Comparison of ENCODE assay signal across 8 mouse cellular contexts in the genomic region with DNA sequence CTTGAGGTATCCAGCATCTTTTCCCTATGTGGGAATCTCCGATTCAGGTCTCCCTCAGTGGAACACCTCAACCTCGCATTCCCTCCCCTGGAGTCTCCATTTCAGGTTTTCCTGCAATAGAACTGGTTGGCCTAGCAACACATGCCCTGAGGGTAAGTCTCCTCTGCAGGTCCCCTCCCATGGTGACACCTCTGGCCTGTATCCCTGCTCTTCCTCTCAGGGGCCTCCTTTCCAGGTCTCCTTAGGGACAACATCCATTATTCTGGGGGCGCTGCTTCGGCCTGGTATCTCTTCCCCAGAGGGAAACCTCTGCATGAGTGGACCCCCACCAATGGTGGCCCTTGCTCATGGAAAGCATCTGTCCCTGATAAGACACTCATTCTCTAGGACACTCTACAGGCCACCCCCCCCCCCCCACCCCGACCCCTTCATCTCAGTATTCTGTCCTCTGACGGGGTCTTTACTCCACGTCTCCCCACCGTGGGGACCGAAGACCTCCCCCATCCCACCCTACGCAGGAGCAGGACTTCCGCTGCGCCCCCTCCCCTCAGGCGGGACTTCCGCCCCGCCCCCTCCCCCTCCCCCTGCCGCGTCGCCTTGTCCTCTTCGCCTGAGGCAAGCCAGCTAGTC. TPM values are rescaled to one million over a fixed set of nuclear protein-coding genes. Genes with fewer than 3 reads are reported as not detected.
A peak's percentile ranks its signal among the peaks of the same experiment; 100 is the strongest.
DNase-seq lines count a peak whose midpoint lies in the region; ATAC-seq and TF ChIP-seq lines count a peak whose summit lies in the region.

Gene Atxn10, plus strand, starts transcription at position 575 of the 630 bp plus-strand sequence.

- 0 out of 2 replicates have a peak, but pooled peaks have one; percentile 26 for ATAC-seq in cerebellum, adult (ENCODE audit: insufficient number of reproducible peaks, low FRiP score, low TSS enrichment)

- H3K79me2 ChIP-seq in C2C12 (ENCODE audit: control insufficient read depth, insufficient read depth) (peaks cover 46% of the 10 kb centered on the region), macrophage (ENCODE audit: inconsistent target) (peaks cover 40% of the 10 kb centered on the region)

- TF ChIP-seq CTCF in C2C12 (IDR thresholded peaks at IDR 0.05; ENCODE audit: control insufficient read depth, insufficient read depth, insufficient read length): no peak

- no peak for DNase-seq in cerebellum, postnatal 10 days
- DNase-seq in cerebellum, adult 11 months: peak; percentile 32
- DNase-seq in gastrocnemius, postnatal 10 days: no peak
- peak; percentile 27 for DNase-seq in induced T-regulatory cell, adult 2 months (ENCODE audit: low read depth)
- no peak for DNase-seq in c-Kit-positive CD71-positive TER-119-positive erythroid progenitor cells, embryonic 14.5 days (ENCODE audit: low spot score)

- no peaks in the 10 kb centered on the region for H3K27me3 ChIP-seq in C2C12 (ENCODE audit: control insufficient read depth, insufficient read depth, insufficient read length)

- 28% methylated on average over 13 of the region's 19 CpGs for WGBS in macrophage (ENCODE audit: missing documents)

- H3K4me3 ChIP-seq in C2C12 (ENCODE audit: insufficient read depth, poor library complexity, severe bottlenecking): peak within 1 kb of the TSS; percentile 93
- H3K4me3 ChIP-seq in macrophage (ENCODE audit: inconsistent target): peak within 1 kb of the TSS; percentile 52

- peaks cover 41% of the 10 kb centered on the region for H3K79me3 ChIP-seq in C2C12 (ENCODE audit: low read depth)

- H3K36me3 ChIP-seq in C2C12 (ENCODE audit: control insufficient read depth, insufficient read depth) (no peaks in the 10 kb centered on the region), macrophage (ENCODE audit: inconsistent target) (no peaks in the 10 kb centered on the region)

- H3ac ChIP-seq in C2C12 (ENCODE audit: control insufficient read depth, insufficient read length, low read depth): peak within 1 kb of the TSS; percentile 83

- peak within 1 kb of the TSS; percentile 59 for H3K27ac ChIP-seq in macrophage

TF ChIP-seq in C2C12, 6 proteins besides CTCF, POLR2A, EP300 and RAD21:
- TF ChIP-seq CEBPB (IDR thresholded peaks at IDR 0.05; ENCODE audit: low read depth): no peak
- TF ChIP-seq MAX (IDR thresholded peaks at IDR 0.05): no peak
- no peak for TF ChIP-seq MYOG (IDR thresholded peaks at IDR 0.05; ENCODE audit: control insufficient read depth, extremely low read depth, insufficient read length)
- TF ChIP-seq FOSL1 (IDR thresholded peaks at IDR 0.05; ENCODE audit: insufficient read depth, low read length, poor library complexity, severe bottlenecking): no peak
- no peak for TF ChIP-seq MYOD1 (IDR thresholded peaks at IDR 0.05; ENCODE audit: control insufficient read depth, insufficient read length, low read depth)
- TF ChIP-seq USF1 (IDR thresholded peaks at IDR 0.05; ENCODE audit: low read depth): no peak
TF ChIP-seq in C2C12: peak in this region for 0.

RNA-seq across cellular contexts. Expression of gene Atxn10, which starts in this region (rescaled TPM):
- polyA plus RNA-seq in C2C12 (2012; fragmentation: generic; extraction: Trizol) (149 TPM), macrophage (2018) (72.4 to 117 TPM (median 107 TPM) in 3 replicates)
- 10 to 100 TPM; 69.7 to 78.9 TPM for total RNA-seq in gastrocnemius, postnatal 10 days (2021)
- total RNA-seq in macrophage (2018; cell fraction: chromatin; rRNA removed): 10 to 100 TPM; 12.7 to 81.7 (median 48.5) TPM
- 100 to 1,000 TPM in 1 of 26 experiments, 10 to 100 TPM in 25; 49.9 to 101 (median 72.3) TPM for total RNA-seq in macrophage (2018; cell fraction: cytosol; rRNA removed)
- 10 to 100 TPM; 21.6 to 67.1 (median 31.9) TPM for total RNA-seq in macrophage (2018; cell fraction: nucleus; rRNA removed)

Comparison
In these comparisons a context has a peak if more than half of its experiments do, and no peak if none do; other contexts are left out.
1. DNase-seq: peak in cerebellum, adult 11 months (single experiment) and induced T-regulatory cell, adult 2 months (single experiment); none in cerebellum, postnatal 10 days (0 of 2), gastrocnemius, postnatal 10 days (single experiment) and c-Kit-positive CD71-positive TER-119-positive erythroid progenitor cells, embryonic 14.5 days (single experiment).